Mouse (Mus musculus) spleen, postnatal 14 days (tissue): ENCODE results near the gene Asb4.

Experiments used
- DNase-seq, 2 experiments: peaks; one replicate each; pipeline ENCODE4 v3.0.0; 2021 to 2022; ENCODE audit warnings: low spot score in 2 of 2

Asb4 gene

GRCm38 (mm10) chr6:5444331-5444898, 61.2 kb downstream of the Asb4 start:
- DNase-seq: no peak

- DNase-seq: no peak
These were observed 63.8 kb downstream of the Asb4 start for GRCm38 (mm10) chr6:5447013-5447412.

- DNase-seq: no peak
These were observed 64.4 kb downstream of the Asb4 start for GRCm38 (mm10) chr6:5447546-5447945.

GRCm38 (mm10) chr6:5448396-5448795, 65.2 kb downstream of the Asb4 start:
- no peak for DNase-seq

GRCm38 (mm10) chr6:5449878-5450277, 66.7 kb downstream of the Asb4 start:
- DNase-seq: no peak

GRCm38 (mm10) chr6:5455836-5456235, 72.7 kb downstream of the Asb4 start:
- no peak for DNase-seq

- DNase-seq: no peak
These were observed 87.5 kb downstream of the Asb4 start for GRCm38 (mm10) chr6:5470480-5471318.

- no peak for DNase-seq
These were observed 89.5 kb downstream of the Asb4 start for GRCm38 (mm10) chr6:5472692-5473091.

GRCm38 (mm10) chr6:5474021-5474420, 90.8 kb downstream of the Asb4 start:
- DNase-seq: no peak

- no peak for DNase-seq
These were observed 97.9 kb downstream of the Asb4 start for GRCm38 (mm10) chr6:5481066-5481465.

GRCm38 (mm10) chr6:5482270-5482783, 99.1 kb downstream of the Asb4 start:
- no peak for DNase-seq
